Mouse (Mus musculus) E14TG2a.4 (cell line): ENCODE results near the gene Tmem184b.

ENCODE experiments used
- CTCF ChIP-seq: conservative IDR thresholded peaks from 2 replicates; pipeline ENCODE4 v1.5.1; 2014; ENCODE audit warnings: low read length
- POU5F1 ChIP-seq: IDR thresholded peaks from 2 replicates; pipeline ENCODE4 v1.6.1; 2014; ENCODE audit warnings: low read length, borderline replicate concordance

- no peak for TF ChIP-seq CTCF
- TF ChIP-seq POU5F1: no peak
Measured at GRCm38 (mm10) chr15:79431925-79432324, 28.6 kb upstream of the Tmem184b start.
